Mouse (Mus musculus): ENCODE data around the gene Gsg1. TPM values are rescaled to one million over a fixed set of nuclear protein-coding genes. Genes with fewer than 3 reads are reported as not detected.

The Gsg1 gene
- total RNA-seq, 2 experiments from 2014 or later: not detected

GRCm38 (mm10) chr6:135211169-135211568, 43.0 kb downstream of the Gsg1 start:
- no peak for ATAC-seq (replicated peaks; ENCODE audit: poor library complexity)

- ATAC-seq (replicated peaks; ENCODE audit: poor library complexity): no peak
These were observed 47.2 kb downstream of the Gsg1 start for GRCm38 (mm10) chr6:135206909-135207308.

- ATAC-seq (replicated peaks; ENCODE audit: poor library complexity): no peak; the same call in 1 of the 2 replicates
These were observed 48.3 kb downstream of the Gsg1 start for GRCm38 (mm10) chr6:135205802-135206201.

GRCm38 (mm10) chr6:135204869-135205268, 49.3 kb downstream of the Gsg1 start:
- peak; percentile 19; the same call in 1 of the 2 replicates for ATAC-seq (replicated peaks; ENCODE audit: poor library complexity)

DNA sequence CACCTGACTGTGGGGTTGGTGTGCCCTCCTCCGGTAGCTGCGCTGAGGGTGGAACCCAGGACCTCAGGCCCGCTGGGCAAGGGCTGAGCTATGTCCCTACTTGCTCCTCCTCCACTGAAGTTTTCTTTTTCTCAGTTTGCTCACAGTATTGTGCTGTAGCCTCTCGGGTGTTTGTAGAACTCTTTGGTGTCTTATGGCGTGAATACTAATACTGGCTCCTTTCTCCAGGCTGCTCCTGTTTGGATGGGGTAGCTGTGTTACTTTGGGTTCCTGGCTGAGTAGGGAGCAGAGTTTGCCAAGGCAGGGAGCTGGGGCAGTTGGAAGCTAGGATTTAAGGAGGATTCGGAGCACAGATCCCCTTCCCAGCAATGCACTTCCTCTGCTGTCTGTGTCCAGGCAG, 50.4 kb downstream of the Gsg1 start:
- ATAC-seq (replicated peaks; ENCODE audit: poor library complexity): no peak

- no peak for ATAC-seq (replicated peaks; ENCODE audit: poor library complexity)
These were observed 51.5 kb downstream of the Gsg1 start for GRCm38 (mm10) chr6:135202668-135203067.

- no peak for ATAC-seq (replicated peaks; ENCODE audit: poor library complexity)
These were observed 53.8 kb downstream of the Gsg1 start for GRCm38 (mm10) chr6:135200122-135200957.

DNA sequence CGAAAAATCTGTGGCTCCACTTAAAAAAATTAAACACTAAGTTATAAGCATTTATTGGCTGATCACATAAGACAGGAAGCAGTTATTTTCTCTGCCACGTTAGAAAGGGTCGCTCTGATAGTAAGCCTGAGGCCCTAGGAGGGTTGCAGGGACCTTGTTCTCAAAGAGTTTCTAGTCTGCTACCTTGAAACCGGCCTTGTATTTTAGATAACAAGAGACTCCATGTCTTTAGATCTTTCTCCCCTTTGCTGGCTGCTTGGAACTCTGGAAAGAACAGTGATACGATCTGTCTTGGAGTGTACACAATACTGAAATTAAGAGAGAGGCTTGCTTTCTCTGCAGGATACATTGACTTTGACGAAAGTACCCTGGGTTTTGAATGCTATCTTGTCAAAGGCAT, 55.4 kb downstream of the Gsg1 start:
- ATAC-seq (replicated peaks; ENCODE audit: poor library complexity): no peak

DNA sequence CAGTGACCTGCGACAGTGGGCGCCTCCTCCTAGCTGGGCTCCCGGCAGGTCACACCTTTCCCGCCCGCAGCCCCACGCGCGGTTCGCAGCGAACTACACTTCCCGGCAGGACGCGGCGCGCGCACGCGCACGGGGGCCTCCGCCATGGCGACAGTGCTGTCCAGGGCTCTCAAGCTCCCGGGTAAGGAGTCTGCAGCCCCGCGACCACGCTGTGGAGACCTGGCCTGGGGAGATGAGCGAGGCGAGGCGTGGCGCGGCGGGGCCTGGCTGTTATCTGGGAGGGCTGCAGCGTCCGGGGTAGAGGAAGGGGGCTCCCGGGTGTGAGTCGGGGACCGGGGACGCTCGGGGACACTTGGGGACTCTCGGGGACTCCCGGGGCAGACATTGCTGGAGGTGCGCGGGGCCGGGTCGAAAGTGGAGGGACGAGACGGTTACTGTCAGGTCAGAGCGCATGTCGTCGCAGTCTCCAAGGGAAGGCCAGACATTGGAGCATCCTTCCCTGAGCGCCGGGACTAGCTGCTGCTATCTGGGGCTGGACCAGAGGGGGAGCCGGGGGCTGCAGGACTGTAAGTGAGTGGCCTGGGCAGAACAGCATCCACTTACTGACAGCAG, 56.1 kb downstream of the Gsg1 start, which contains the start of the genes Fam234b and Hebp1:
Gene Fam234b, plus strand, starts transcription at position 57 of the 612 bp plus-strand sequence.
Gene Hebp1, minus strand, starts transcription at position 102 of the 612 bp plus-strand sequence.
- ATAC-seq (replicated peaks; ENCODE audit: poor library complexity): peak; percentile 56

- ATAC-seq (replicated peaks; ENCODE audit: poor library complexity): no peak
These were observed 56.7 kb downstream of the Gsg1 start for GRCm38 (mm10) chr6:135197446-135197845.

- peak; percentile 51 for ATAC-seq (replicated peaks; ENCODE audit: poor library complexity)
These were observed 57.4 kb downstream of the Gsg1 start for GRCm38 (mm10) chr6:135196707-135197106.

GRCm38 (mm10) chr6:135194907-135195306, 59.2 kb downstream of the Gsg1 start:
- ATAC-seq (replicated peaks; ENCODE audit: poor library complexity): no peak

GRCm38 (mm10) chr6:135193733-135194132, 60.4 kb downstream of the Gsg1 start:
- no peak for ATAC-seq (replicated peaks; ENCODE audit: poor library complexity)

- no peak for ATAC-seq (replicated peaks; ENCODE audit: poor library complexity)
These were observed 61.2 kb downstream of the Gsg1 start for GRCm38 (mm10) chr6:135192993-135193392.

DNA sequence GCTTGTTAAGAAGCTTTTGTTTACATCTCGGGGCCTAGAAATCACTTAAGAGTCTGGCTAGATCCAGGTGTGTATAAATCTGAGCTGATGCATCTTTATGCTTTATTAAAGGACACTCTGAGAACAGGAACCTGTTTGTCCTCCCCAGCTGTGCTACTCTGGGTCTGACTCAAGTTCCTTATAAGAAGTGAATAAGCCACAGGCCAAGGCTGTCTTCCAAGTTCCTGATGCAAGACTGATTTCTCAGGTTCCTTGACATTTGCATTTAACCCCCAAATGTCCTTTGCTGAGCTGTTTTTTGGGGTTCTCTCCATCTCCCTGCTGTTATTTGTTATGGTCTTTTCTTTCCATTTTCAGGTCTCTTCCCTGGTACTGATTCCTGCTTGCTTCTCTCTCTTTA, 62.2 kb downstream of the Gsg1 start:
- peak; percentile 32 for ATAC-seq (replicated peaks; ENCODE audit: poor library complexity)

- no peak for ATAC-seq (replicated peaks; ENCODE audit: poor library complexity)
These were observed 64.0 kb downstream of the Gsg1 start for GRCm38 (mm10) chr6:135190122-135190521.

DNA sequence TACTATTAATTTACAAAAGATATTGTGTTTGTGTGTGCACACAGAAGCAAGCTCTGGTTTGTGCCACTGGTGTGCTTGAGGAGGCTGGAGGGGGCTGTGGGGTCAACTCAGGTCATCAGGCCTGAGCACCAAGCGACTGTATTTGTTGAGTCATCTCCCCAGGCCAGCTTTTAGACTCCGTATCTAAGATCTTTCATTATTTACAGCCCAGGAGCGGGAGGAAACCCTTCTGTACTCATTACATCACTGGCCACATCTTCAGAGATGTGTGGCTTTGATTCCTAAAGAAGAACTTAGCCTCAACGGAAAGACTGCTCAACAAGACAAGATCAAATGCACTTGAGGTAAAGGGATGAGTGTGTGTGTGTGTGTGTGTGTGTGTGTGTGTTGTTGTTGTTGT, 65.5 kb downstream of the Gsg1 start:
- ATAC-seq (replicated peaks; ENCODE audit: poor library complexity): peak; percentile 60

Other genes with a start within 250 kb of the Gsg1 start
- gene Ddx47, start 242.7 kb downstream of the Gsg1 start, total RNA-seq (2015): 52.4 and 69.7 TPM in 2 replicates
- gene Ddx47, start 242.7 kb downstream of the Gsg1 start, total RNA-seq (2017): 95.0 and 96.0 TPM in 2 replicates
- gene Gprc5a, start 188.7 kb downstream of the Gsg1 start, total RNA-seq (2015): not detected in 2 replicates
- not detected in 2 replicates for gene Gprc5a, start 188.7 kb downstream of the Gsg1 start, total RNA-seq (2017)
- not detected in 2 replicates for gene Gprc5d, start 136.1 kb downstream of the Gsg1 start, total RNA-seq (2015)
- not detected in 2 replicates for gene Gprc5d, start 136.1 kb downstream of the Gsg1 start, total RNA-seq (2017)
- gene Fam234b, start 56.4 kb downstream of the Gsg1 start, total RNA-seq (2015): 5.9 and 6.5 TPM in 2 replicates
- 5.4 and 6.8 TPM in 2 replicates for gene Fam234b, start 56.4 kb downstream of the Gsg1 start, total RNA-seq (2017)
- 12.9 and 15.0 TPM in 2 replicates for gene Hebp1, start 56.3 kb downstream of the Gsg1 start, total RNA-seq (2015)
- 20.0 and 21.2 TPM in 2 replicates for gene Hebp1, start 56.3 kb downstream of the Gsg1 start, total RNA-seq (2017)
- not detected in 2 replicates for gene Pbp2, start 56.1 kb upstream of the Gsg1 start, total RNA-seq (2015)
- gene Pbp2, start 56.1 kb upstream of the Gsg1 start, total RNA-seq (2017): not detected in 2 replicates
- gene Emp1, start 108.2 kb upstream of the Gsg1 start, total RNA-seq (2015): 0.64 and 0.74 TPM in 2 replicates
- gene Emp1, start 108.2 kb upstream of the Gsg1 start, total RNA-seq (2017): 0.75 and 1.1 TPM in 2 replicates